Mouse (Mus musculus) midbrain, embryonic 12.5 days (tissue): ENCODE data around the gene Tpd52l1. TPM values are rescaled to one million over a fixed set of nuclear protein-coding genes. Genes with fewer than 3 reads are reported as not detected.

Experiments used
- ATAC-seq: fragments of 200-750 bp; cut with Nextera tagmentation; 2 replicates; pipeline ENCODE4 v1.8.0; 2017; ENCODE audit warnings: low read depth, moderate TSS enrichment, moderate library complexity; ENCODE audit not compliant: low FRiP score
- H3K27ac ChIP-seq: fragments of 300-500 bp; sonication (generic); replicated peaks from 2 replicates; pipeline ENCODE4 v1.5.1; 2016; ENCODE audit warnings: mild to moderate bottlenecking
- H3K27me3 ChIP-seq: fragments of 300-500 bp; sonication (generic); 2 replicates; pipeline ENCODE4 v1.6.1; 2016; ENCODE audit warnings: mild to moderate bottlenecking
- H3K36me3 ChIP-seq: fragments of 300-500 bp; sonication (generic); 2 replicates; pipeline ENCODE4 v1.6.1; 2016
- H3K4me1 ChIP-seq: fragments of 300-500 bp; sonication (generic); 2 replicates; pipeline ENCODE4 v1.6.1; 2016
- H3K4me2 ChIP-seq: fragments of 300-500 bp; sonication (generic); replicated peaks from 2 replicates; pipeline ENCODE4 v1.6.1; 2016; ENCODE audit warnings: mild to moderate bottlenecking, moderate library complexity
- H3K4me3 ChIP-seq: fragments of 300-500 bp; sonication (generic); 2 replicates; pipeline ENCODE4 v1.5.1; 2016; ENCODE audit warnings: mild to moderate bottlenecking
- H3K9ac ChIP-seq: fragments of 300-500 bp; sonication (generic); replicated peaks from 2 replicates; pipeline ENCODE4 v1.6.1; 2016; ENCODE audit warnings: mild to moderate bottlenecking, moderate library complexity
- H3K9me3 ChIP-seq: fragments of 300-500 bp; sonication (generic); 2 replicates; pipeline ENCODE4 v1.6.1; 2016; ENCODE audit warnings: mild to moderate bottlenecking
- WGBS: fragments of 180-500 bp; shearing (Covaris S2); methylation state at CpG from one replicate; pipeline ENCODE4 v1.1.7; 2016; 5-methylcytosine and 5-hydroxymethylcytosine counted together
- polyA plus RNA-seq: library from polyadenylated mRNA; unstranded; fragments of >200 nt; fragmentation: Nextera tagmentation; extraction: Ambion mirVana; gene quantifications from 2 replicates; pipeline ENCODE4 v1.2.1, GENCODE M21; 2016

Gene Tpd52l1
- 16.9 and 29.2 TPM in 2 replicates for polyA plus RNA-seq

GRCm38 (mm10) chr10:31445291-31446124 is at the start of gene Tpd52l1:
TSS of gene Tpd52l1 (minus strand) at chr10:31445958.
- Histone ChIP-seq H3K27me3 (peaks cover 11% of the 10 kb centered on the region; the same call in 1 of the 2 replicates), H3K9ac (peak within 1 kb of the TSS; percentile 60), H3K4me1 (peaks cover 6% of the 10 kb centered on the region; the same call in 1 of the 2 replicates), H3K9me3 (no peaks in the 10 kb centered on the region), H3K27ac (no peak within 1 kb of the TSS), H3K4me3 (peak within 1 kb of the TSS; percentile 70), H3K36me3 (no peaks in the 10 kb centered on the region), H3K4me2 (peak within 1 kb of the TSS; percentile 77)
- 2% methylated on average over 57 of the region's 59 CpGs for WGBS
- peak; percentile 99 for ATAC-seq

- no peaks in the 10 kb centered on the region for H3K9me3 ChIP-seq
- H3K9ac ChIP-seq: no peak overlapping the region
- H3K4me3 ChIP-seq: no peak overlapping the region
- H3K4me2 ChIP-seq: no peak overlapping the region
- H3K36me3 ChIP-seq: 0 out of 2 replicates have a peak, but pooled peaks cover 10% of the 10 kb centered on the region
- no peak for ATAC-seq
- H3K4me1 ChIP-seq: no peaks in the 10 kb centered on the region
- H3K27ac ChIP-seq: no peak overlapping the region
- 92% methylated on average over 1 of the region's 1 CpGs for WGBS
- no peaks in the 10 kb centered on the region for H3K27me3 ChIP-seq
Observed at GRCm38 (mm10) chr10:31494296-31494695, 48.5 kb upstream of the Tpd52l1 start.

GRCm38 (mm10) chr10:31467043-31467898 is 21.5 kb upstream of the Tpd52l1 start:
- Histone ChIP-seq H3K9ac (no peak overlapping the region), H3K4me1 (no peaks in the 10 kb centered on the region), H3K27ac (no peak overlapping the region), H3K4me3 (no peak overlapping the region), H3K4me2 (no peak overlapping the region), H3K27me3 (no peaks in the 10 kb centered on the region), H3K9me3 (no peaks in the 10 kb centered on the region), H3K36me3 (no peaks in the 10 kb centered on the region)
- no peak for ATAC-seq
- 72% methylated on average over 10 of the region's 10 CpGs for WGBS

- ATAC-seq: no peak
- 85% methylated on average over 6 of the region's 6 CpGs for WGBS
- no peak overlapping the region for H3K27ac ChIP-seq
Observed at GRCm38 (mm10) chr10:31465840-31466541, 20.2 kb upstream of the Tpd52l1 start.

GRCm38 (mm10) chr10:31465424-31465823 is 19.7 kb upstream of the Tpd52l1 start:
- Histone ChIP-seq H3K4me3 (no peak overlapping the region), H3K4me2 (no peak overlapping the region), H3K9me3 (no peaks in the 10 kb centered on the region), H3K27ac (no peak overlapping the region), H3K27me3 (no peaks in the 10 kb centered on the region), H3K36me3 (no peaks in the 10 kb centered on the region), H3K9ac (no peak overlapping the region), H3K4me1 (no peaks in the 10 kb centered on the region)
- 86% methylated on average over 4 of the region's 4 CpGs for WGBS
- ATAC-seq: no peak

More at GRCm38 (mm10) chr10:31465840-31466541, 20.2 kb upstream of the Tpd52l1 start:
- Histone ChIP-seq H3K9me3 (no peaks in the 10 kb centered on the region), H3K27me3 (no peaks in the 10 kb centered on the region), H3K36me3 (no peaks in the 10 kb centered on the region), H3K4me1 (no peaks in the 10 kb centered on the region), H3K4me3 (no peak overlapping the region), H3K9ac (no peak overlapping the region), H3K4me2 (no peak overlapping the region)

- no peak for ATAC-seq
- Histone ChIP-seq H3K27me3 (no peaks in the 10 kb centered on the region), H3K9ac (no peak overlapping the region), H3K27ac (no peak overlapping the region), H3K4me1 (no peaks in the 10 kb centered on the region), H3K4me2 (no peak overlapping the region), H3K36me3 (no peaks in the 10 kb centered on the region), H3K9me3 (no peaks in the 10 kb centered on the region), H3K4me3 (no peak overlapping the region)
- WGBS: 97% methylated on average over 2 of the region's 2 CpGs
Observed at GRCm38 (mm10) chr10:31463044-31463443, 17.3 kb upstream of the Tpd52l1 start.

GRCm38 (mm10) chr10:31456806-31457205 is 11.0 kb upstream of the Tpd52l1 start:
- no peaks in the 10 kb centered on the region for H3K36me3 ChIP-seq
- no peak overlapping the region for H3K4me3 ChIP-seq
- 21% methylated on average over 1 of the region's 1 CpGs for WGBS
- no peak overlapping the region for H3K4me2 ChIP-seq
- no peaks in the 10 kb centered on the region for H3K9me3 ChIP-seq
- no peaks in the 10 kb centered on the region for H3K27me3 ChIP-seq
- H3K27ac ChIP-seq: no peak overlapping the region
- no peak for ATAC-seq
- H3K9ac ChIP-seq: no peak overlapping the region
- no peaks in the 10 kb centered on the region for H3K4me1 ChIP-seq

GRCm38 (mm10) chr10:31447083-31447482 is 1.3 kb upstream of the Tpd52l1 start:
- WGBS: 52% methylated on average over 1 of the region's 1 CpGs
- H3K4me1 ChIP-seq: peaks cover 6% of the 10 kb centered on the region; the same call in 1 of the 2 replicates
- H3K4me3 ChIP-seq: no peak overlapping the region
- no peaks in the 10 kb centered on the region for H3K9me3 ChIP-seq
- no peak overlapping the region for H3K27ac ChIP-seq
- peaks cover 11% of the 10 kb centered on the region; the same call in 1 of the 2 replicates for H3K27me3 ChIP-seq
- no peak for ATAC-seq
- H3K4me2 ChIP-seq: no peak overlapping the region
- H3K36me3 ChIP-seq: no peaks in the 10 kb centered on the region
- H3K9ac ChIP-seq: no peak overlapping the region

GRCm38 (mm10) chr10:31444206-31444605 is 1.6 kb downstream of the Tpd52l1 start:
- H3K4me2 ChIP-seq: no peak overlapping the region
- no peaks in the 10 kb centered on the region for H3K36me3 ChIP-seq
- H3K27ac ChIP-seq: no peak overlapping the region
- H3K4me3 ChIP-seq: no peak overlapping the region
- H3K9me3 ChIP-seq: no peaks in the 10 kb centered on the region
- no peak for ATAC-seq
- H3K4me1 ChIP-seq: peaks cover 6% of the 10 kb centered on the region; the same call in 1 of the 2 replicates
- no peak overlapping the region for H3K9ac ChIP-seq
- H3K27me3 ChIP-seq: peaks cover 11% of the 10 kb centered on the region; the same call in 1 of the 2 replicates
- 72% methylated on average over 7 of the region's 7 CpGs for WGBS

GRCm38 (mm10) chr10:31441491-31441890 is 4.3 kb downstream of the Tpd52l1 start:
- Histone ChIP-seq H3K9ac (no peak overlapping the region), H3K4me1 (peaks cover 6% of the 10 kb centered on the region; the same call in 1 of the 2 replicates), H3K4me3 (no peak overlapping the region), H3K4me2 (no peak overlapping the region), H3K27me3 (peaks cover 11% of the 10 kb centered on the region; the same call in 1 of the 2 replicates), H3K27ac (no peak overlapping the region), H3K36me3 (no peaks in the 10 kb centered on the region), H3K9me3 (no peaks in the 10 kb centered on the region)
- no peak for ATAC-seq

GRCm38 (mm10) chr10:31436047-31436446 is 9.7 kb downstream of the Tpd52l1 start:
- H3K27me3 ChIP-seq: no peaks in the 10 kb centered on the region
- 78% methylated on average over 4 of the region's 4 CpGs for WGBS
- no peak overlapping the region for H3K4me3 ChIP-seq
- no peak overlapping the region for H3K9ac ChIP-seq
- no peaks in the 10 kb centered on the region for H3K9me3 ChIP-seq
- no peak for ATAC-seq
- H3K36me3 ChIP-seq: no peaks in the 10 kb centered on the region
- no peak overlapping the region for H3K27ac ChIP-seq
- H3K4me2 ChIP-seq: no peak overlapping the region
- H3K4me1 ChIP-seq: no peaks in the 10 kb centered on the region
